Mouse (Mus musculus): ENCODE data around the gene Rgs10. TPM values are rescaled to one million over a fixed set of nuclear protein-coding genes. Genes with fewer than 3 reads are reported as not detected.

Rgs10 gene
- polyA plus RNA-seq (2011; ENCODE audit: insufficient read length, low read depth, missing spikeins), result 15.8 and 26.6 TPM in 2 replicates

- TF ChIP-seq CTCF (IDR thresholded peaks at IDR 0.05; ENCODE audit: borderline replicate concordance, insufficient read depth, low read length), result no peak
- peak; percentile 55 for TF ChIP-seq POLR2A (IDR thresholded peaks at IDR 0.05; ENCODE audit: low read depth, low read length)
- H3K4me1 ChIP-seq (ENCODE audit: control insufficient read depth, insufficient read depth, low read length), result peaks cover 2% of the 10 kb centered on the region; the same call in 1 of the 2 replicates
- no peak within 1 kb of the TSS for H3K27ac ChIP-seq (ENCODE audit: insufficient read depth, low read length)
- peak within 1 kb of the TSS; percentile 55 for H3K4me3 ChIP-seq (ENCODE audit: insufficient read depth, low read length)
These were observed at the start of gene Rgs10 for GRCm38 (mm10) chr7:128417930-128418779. Gene Rgs10, minus strand, starts transcription at chr7:128418758.

- Histone ChIP-seq H3K27ac (ENCODE audit: insufficient read depth, low read length) (no peak overlapping the region), H3K4me3 (ENCODE audit: insufficient read depth, low read length) (no peak overlapping the region), H3K4me1 (ENCODE audit: control insufficient read depth, insufficient read depth, low read length) (no peaks in the 10 kb centered on the region; the same call in 1 of the 2 replicates)
- TF ChIP-seq POLR2A (IDR thresholded peaks at IDR 0.05; ENCODE audit: low read depth, low read length) (no peak), CTCF (IDR thresholded peaks at IDR 0.05; ENCODE audit: borderline replicate concordance, insufficient read depth, low read length) (no peak)
These were observed 43.8 kb upstream of the Rgs10 start for GRCm38 (mm10) chr7:128462406-128462805.

- Histone ChIP-seq H3K4me3 (ENCODE audit: insufficient read depth, low read length) (peak within 1 kb of the TSS; percentile 87), H3K4me1 (ENCODE audit: control insufficient read depth, insufficient read depth, low read length) (no peaks in the 10 kb centered on the region; the same call in 1 of the 2 replicates), H3K27ac (ENCODE audit: insufficient read depth, low read length) (peak within 1 kb of the TSS; percentile 97)
- TF ChIP-seq POLR2A (IDR thresholded peaks at IDR 0.05; ENCODE audit: low read depth, low read length) (peak; percentile 94), CTCF (IDR thresholded peaks at IDR 0.05; ENCODE audit: borderline replicate concordance, insufficient read depth, low read length) (no peak)
These were observed 43.0 kb upstream of the Rgs10 start, which contains the start of gene Tial1 for GRCm38 (mm10) chr7:128461285-128462215. Gene Tial1, minus strand, starts transcription at chr7:128461717.

- TF ChIP-seq CTCF (IDR thresholded peaks at IDR 0.05; ENCODE audit: borderline replicate concordance, insufficient read depth, low read length) (no peak), POLR2A (IDR thresholded peaks at IDR 0.05; ENCODE audit: low read depth, low read length) (0 out of 2 replicates have a peak, but pooled peaks have one; percentile 12)
- Histone ChIP-seq H3K4me1 (ENCODE audit: control insufficient read depth, insufficient read depth, low read length) (no peaks in the 10 kb centered on the region; the same call in 1 of the 2 replicates), H3K4me3 (ENCODE audit: insufficient read depth, low read length) (peak overlapping the region; percentile 87), H3K27ac (ENCODE audit: insufficient read depth, low read length) (peak overlapping the region; percentile 45)
These were observed 42.3 kb upstream of the Rgs10 start for GRCm38 (mm10) chr7:128460865-128461228.

- H3K4me1 ChIP-seq (ENCODE audit: control insufficient read depth, insufficient read depth, low read length), result no peaks in the 10 kb centered on the region; the same call in 1 of the 2 replicates
- H3K4me3 ChIP-seq (ENCODE audit: insufficient read depth, low read length), result peak overlapping the region; percentile 87
- TF ChIP-seq CTCF (IDR thresholded peaks at IDR 0.05; ENCODE audit: borderline replicate concordance, insufficient read depth, low read length) (no peak), POLR2A (IDR thresholded peaks at IDR 0.05; ENCODE audit: low read depth, low read length) (peak; percentile 33; the same call in 1 of the 2 replicates)
- H3K27ac ChIP-seq (ENCODE audit: insufficient read depth, low read length), result peak overlapping the region; percentile 57
These were observed 41.7 kb upstream of the Rgs10 start for GRCm38 (mm10) chr7:128460131-128460864.

GRCm38 (mm10) chr7:128459791-128460130 lies 41.2 kb upstream of the Rgs10 start:
- Histone ChIP-seq H3K4me1 (ENCODE audit: control insufficient read depth, insufficient read depth, low read length) (no peaks in the 10 kb centered on the region; the same call in 1 of the 2 replicates), H3K4me3 (ENCODE audit: insufficient read depth, low read length) (peak overlapping the region; percentile 87), H3K27ac (ENCODE audit: insufficient read depth, low read length) (peak overlapping the region; percentile 57)
- TF ChIP-seq CTCF (IDR thresholded peaks at IDR 0.05; ENCODE audit: borderline replicate concordance, insufficient read depth, low read length) (no peak), POLR2A (IDR thresholded peaks at IDR 0.05; ENCODE audit: low read depth, low read length) (no peak)

GRCm38 (mm10) chr7:128458011-128458410 lies 39.5 kb upstream of the Rgs10 start:
- Histone ChIP-seq H3K4me1 (ENCODE audit: control insufficient read depth, insufficient read depth, low read length) (no peaks in the 10 kb centered on the region; the same call in 1 of the 2 replicates), H3K4me3 (ENCODE audit: insufficient read depth, low read length) (no peak overlapping the region), H3K27ac (ENCODE audit: insufficient read depth, low read length) (no peak overlapping the region)
- TF ChIP-seq POLR2A (IDR thresholded peaks at IDR 0.05; ENCODE audit: low read depth, low read length) (no peak), CTCF (IDR thresholded peaks at IDR 0.05; ENCODE audit: borderline replicate concordance, insufficient read depth, low read length) (no peak)

GRCm38 (mm10) chr7:128452731-128453130 lies 34.2 kb upstream of the Rgs10 start:
- Histone ChIP-seq H3K4me3 (ENCODE audit: insufficient read depth, low read length) (no peak overlapping the region), H3K27ac (ENCODE audit: insufficient read depth, low read length) (no peak overlapping the region), H3K4me1 (ENCODE audit: control insufficient read depth, insufficient read depth, low read length) (peaks cover 2% of the 10 kb centered on the region; the same call in 1 of the 2 replicates)
- TF ChIP-seq CTCF (IDR thresholded peaks at IDR 0.05; ENCODE audit: borderline replicate concordance, insufficient read depth, low read length) (no peak), POLR2A (IDR thresholded peaks at IDR 0.05; ENCODE audit: low read depth, low read length) (no peak)

- Histone ChIP-seq H3K27ac (ENCODE audit: insufficient read depth, low read length) (no peak overlapping the region), H3K4me1 (ENCODE audit: control insufficient read depth, insufficient read depth, low read length) (no peaks in the 10 kb centered on the region), H3K4me3 (ENCODE audit: insufficient read depth, low read length) (no peak overlapping the region)
- TF ChIP-seq CTCF (IDR thresholded peaks at IDR 0.05; ENCODE audit: borderline replicate concordance, insufficient read depth, low read length), result no peak
- no peak for TF ChIP-seq POLR2A (IDR thresholded peaks at IDR 0.05; ENCODE audit: low read depth, low read length)
These were observed 22.0 kb upstream of the Rgs10 start for GRCm38 (mm10) chr7:128440584-128440983.
